Mouse (Mus musculus): ENCODE measurements at regions not wholly inside any gene's neighbourhood (a gene's known extent, or its start where the extent isn't known, plus 50 kb on each side); places are given as distances from the start of the nearest gene placed in this dataset.

- TF ChIP-seq POLR2A (IDR thresholded peaks at IDR 0.05; ENCODE audit: borderline replicate concordance, control insufficient read depth, low read depth, low read length) (no peak), CTCF (IDR thresholded peaks at IDR 0.05; ENCODE audit: control insufficient read depth, insufficient read depth, low read length) (no peak)
Measured at GRCm38 (mm10) chr10:17493137-17493536, 229.9 kb upstream of the Cited2 start.

Data from bone marrow, adult 2 months (tissue).